Mouse (Mus musculus) splenic B cell, adult 2 months (primary cell): Measurements from ENCODE around the gene Nkx2-4.

ENCODE experiments used
- DNase-seq: peaks from one replicate; pipeline ENCODE4 v3.0.0-alpha.2; 2011; ENCODE audit warnings: low read depth, low spot score
- H3K27me3 ChIP-seq: 2 replicates; pipeline ENCODE4 v1.6.1; 2012; ENCODE audit warnings: mild to moderate bottlenecking, low read length, moderate library complexity, mixed read lengths; ENCODE audit not compliant: control insufficient read depth, poor library complexity, insufficient read depth, severe bottlenecking
- H3K36me3 ChIP-seq: 2 replicates; pipeline ENCODE4 v1.6.1; 2012; ENCODE audit warnings: mild to moderate bottlenecking, low read length, moderate library complexity, mixed read lengths; ENCODE audit not compliant: control insufficient read depth, poor library complexity, insufficient read depth, severe bottlenecking

The Nkx2-4 gene

DNA sequence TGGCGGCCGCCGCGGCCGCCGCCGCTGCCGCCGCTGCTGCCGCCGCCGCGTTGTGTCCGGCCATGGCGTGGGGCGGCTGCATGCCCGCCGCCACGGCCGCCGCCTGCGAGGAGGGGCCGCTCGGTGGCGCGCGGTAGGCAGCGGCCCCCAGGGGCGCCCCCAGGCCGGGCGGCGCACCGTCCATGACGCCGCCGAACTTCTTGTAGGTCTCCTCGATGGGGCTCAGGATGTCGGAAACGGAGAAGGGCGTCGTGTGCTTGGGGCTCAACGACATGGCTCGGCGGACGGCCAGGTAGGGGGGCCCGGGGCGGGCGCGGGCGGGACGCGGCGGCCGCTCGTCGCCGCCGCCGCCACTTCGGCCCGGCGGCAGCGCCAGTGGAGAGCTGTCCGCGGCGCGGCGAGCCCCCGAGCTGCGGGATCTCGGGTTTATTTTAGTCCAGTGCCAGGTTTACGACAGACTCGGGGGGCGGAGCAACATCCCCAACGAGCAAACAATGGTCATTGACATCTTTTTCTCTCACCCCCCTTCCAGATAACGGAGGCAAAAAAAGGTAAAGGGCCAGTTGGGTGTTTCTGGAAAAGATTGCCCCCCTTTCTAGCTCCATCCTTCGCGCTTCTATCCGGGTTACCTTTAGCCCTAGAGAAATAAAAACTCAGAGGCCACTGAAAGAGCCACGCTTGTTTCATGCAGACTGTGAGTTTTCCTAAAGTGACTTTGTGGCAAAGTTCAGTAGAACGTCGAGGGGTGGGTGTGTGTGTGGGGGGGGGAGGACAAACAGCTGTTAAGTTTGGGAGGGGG, at the start of gene Nkx2-4:
Gene Nkx2-4, minus strand, starts transcription at position 374 of the 799 bp plus-strand sequence.
- Histone ChIP-seq H3K27me3 (peaks cover 4% of the 10 kb centered on the region), H3K36me3 (no peaks in the 10 kb centered on the region)
- peak; percentile 37 for DNase-seq

DNA sequence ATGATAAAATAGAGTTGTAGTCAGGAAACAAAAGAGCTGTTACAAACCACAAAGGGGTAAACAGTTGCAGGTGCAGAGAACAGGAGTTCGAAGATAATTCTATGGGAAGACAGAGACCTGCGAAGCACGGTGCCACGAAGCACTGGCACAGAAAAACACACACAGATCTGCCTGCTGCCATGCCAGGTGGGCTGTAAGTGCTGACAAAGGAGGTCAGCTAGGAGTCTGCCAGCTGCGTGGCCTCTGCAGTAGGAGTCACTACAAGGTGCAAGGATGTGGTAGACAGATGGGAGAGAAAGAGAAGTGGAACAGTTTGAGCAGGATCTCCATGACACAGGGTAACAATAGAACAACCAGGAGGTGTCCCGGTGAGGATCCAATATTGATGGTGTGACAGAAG, 42.1 kb upstream of the Nkx2-4 start:
- Histone ChIP-seq H3K27me3 (no peaks in the 10 kb centered on the region), H3K36me3 (no peaks in the 10 kb centered on the region)
- no peak for DNase-seq

DNA sequence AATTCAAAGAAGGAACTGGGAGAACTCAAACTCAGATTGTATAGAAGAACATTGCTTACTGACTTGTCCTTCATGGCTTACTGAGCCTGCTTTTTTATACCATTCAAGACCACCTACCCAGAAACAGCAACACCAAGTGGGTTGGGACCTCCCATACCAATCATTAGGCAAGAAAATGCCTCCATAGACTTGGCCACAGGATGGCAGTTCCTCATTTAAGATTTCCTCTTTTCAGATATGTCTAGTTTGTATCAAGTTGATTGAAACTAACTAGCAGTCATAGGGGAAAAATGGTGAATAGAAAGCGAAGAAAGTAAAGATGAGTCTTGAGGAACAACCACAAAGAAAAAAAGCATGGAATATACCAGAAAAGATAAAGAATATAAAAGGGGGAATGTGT, 34.5 kb upstream of the Nkx2-4 start:
- Histone ChIP-seq H3K27me3 (no peaks in the 10 kb centered on the region), H3K36me3 (no peaks in the 10 kb centered on the region)
- no peak for DNase-seq

DNA sequence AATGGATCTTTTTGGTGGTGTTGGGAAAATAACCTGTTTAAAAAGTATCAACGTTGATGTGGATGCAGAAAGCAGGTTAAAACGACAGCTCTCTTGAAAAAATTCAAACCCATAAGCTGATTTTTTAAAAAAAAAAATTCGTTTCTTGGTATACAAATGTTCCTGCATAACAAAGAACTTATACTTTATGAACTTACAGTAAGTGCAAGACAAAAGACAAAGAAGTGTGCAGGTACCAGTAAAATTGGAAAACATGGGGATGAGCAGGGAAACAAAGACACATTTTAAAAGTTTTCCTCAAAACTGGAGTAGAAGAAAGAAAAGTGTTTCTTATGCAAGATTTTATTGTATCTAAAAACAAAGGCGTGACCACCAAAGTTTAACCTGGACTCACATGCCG, 1.2 kb upstream of the Nkx2-4 start:
- no peak for DNase-seq
- Histone ChIP-seq H3K27me3 (peaks cover 2% of the 10 kb centered on the region), H3K36me3 (no peaks in the 10 kb centered on the region)

DNA sequence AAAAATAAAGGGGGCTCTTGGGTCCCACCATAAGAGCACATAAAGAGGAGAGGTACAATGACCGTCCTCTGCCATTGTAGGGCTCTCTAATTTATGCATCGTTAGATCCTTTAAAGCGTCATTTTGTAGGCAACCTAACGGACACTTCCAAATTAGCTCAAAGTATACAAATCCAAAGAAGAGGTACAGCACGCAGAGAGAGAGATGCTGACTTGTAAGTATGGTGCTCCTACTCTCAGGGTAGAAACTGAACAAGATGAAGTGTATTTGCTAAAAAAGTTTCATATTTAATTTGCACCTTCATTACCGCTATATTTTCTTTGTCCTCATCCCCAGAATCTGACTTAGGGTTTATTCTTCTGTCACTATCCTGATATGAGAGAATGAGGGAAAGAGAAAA, 692 bp upstream of the Nkx2-4 start:
- peak; percentile 18 for DNase-seq
- no peaks in the 10 kb centered on the region for H3K36me3 ChIP-seq
- H3K27me3 ChIP-seq, result peaks cover 4% of the 10 kb centered on the region

DNA sequence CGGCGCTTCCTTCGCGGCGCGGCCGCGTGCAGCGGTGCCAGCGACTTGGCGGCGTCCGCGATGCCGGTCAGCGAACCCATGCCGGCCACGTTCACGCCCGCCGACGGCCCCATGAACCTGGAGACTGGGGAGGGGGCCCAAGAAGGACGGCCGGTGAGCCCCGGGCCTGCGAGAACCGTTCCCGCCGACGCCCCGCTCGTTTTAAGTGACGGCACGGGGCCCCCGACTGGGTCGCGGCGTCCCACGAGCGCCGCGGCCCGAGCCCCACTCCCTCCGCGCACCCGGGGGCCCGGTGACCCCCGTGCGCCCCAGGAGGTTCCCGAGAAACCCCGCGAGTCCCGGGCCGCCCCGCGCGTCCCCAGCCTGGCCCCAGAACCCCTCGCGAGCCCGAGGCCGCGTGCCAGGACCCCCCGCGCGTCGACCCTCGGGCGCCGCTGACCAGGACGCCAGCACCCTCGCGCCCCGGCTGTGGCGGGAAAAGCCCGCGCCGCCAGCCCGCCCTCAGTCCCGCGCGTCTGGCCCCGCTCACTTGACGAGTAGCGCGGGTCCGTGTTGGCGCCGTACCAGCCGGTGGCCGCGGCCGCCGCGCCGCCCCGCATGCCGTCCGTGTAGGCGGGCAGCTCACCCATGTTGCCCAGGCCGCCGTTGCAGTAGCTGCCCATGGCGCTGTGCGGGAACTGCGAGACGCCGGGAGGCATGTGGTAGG, 726 bp downstream of the Nkx2-4 start:
- H3K36me3 ChIP-seq, result no peaks in the 10 kb centered on the region
- DNase-seq, result peak; percentile 34
- H3K27me3 ChIP-seq, result peaks cover 4% of the 10 kb centered on the region

DNA sequence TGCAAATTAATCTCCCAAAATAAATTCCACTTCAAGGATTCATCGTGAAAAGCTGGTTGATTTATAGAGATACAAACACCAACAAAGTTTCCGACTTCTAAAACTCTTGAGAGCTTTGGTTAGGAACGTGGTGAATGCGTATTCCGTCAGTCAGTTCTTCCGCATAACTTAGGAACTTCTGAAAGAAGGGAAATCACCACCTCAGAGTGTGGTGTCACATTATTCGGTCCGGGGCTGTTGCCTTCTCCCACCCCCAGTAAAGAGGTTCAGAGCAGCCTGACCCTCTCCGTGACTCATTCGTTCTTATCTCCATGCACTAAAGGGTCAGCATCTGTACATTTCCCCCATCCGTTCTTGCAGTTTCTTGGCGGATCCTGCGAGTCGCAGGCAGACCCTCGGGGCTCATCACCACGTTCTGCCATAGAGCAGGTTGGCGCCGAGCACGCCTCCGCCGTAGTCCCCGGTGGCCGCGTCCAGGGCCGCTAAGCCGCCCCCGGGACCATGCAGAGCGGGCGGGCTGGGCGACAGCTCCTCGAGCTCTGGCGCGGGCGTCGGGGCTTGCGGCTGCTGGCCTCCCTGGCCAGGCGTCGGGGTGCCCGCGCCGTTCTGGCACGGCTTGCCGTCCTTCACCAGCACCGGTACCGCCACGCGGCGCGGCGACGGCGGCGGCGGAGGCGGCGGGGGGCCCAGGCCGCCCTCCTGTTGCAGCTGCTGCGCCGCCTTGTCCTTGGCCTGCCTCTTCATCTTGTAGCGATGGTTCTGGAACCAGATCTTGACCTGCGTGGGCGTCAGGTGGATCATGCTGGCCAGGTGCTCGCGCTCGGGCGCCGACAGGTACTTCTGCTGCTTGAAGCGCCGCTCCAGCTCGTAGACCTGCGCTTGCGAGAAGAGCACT, 1.5 kb downstream of the Nkx2-4 start:
- Histone ChIP-seq H3K36me3 (no peaks in the 10 kb centered on the region), H3K27me3 (peaks cover 4% of the 10 kb centered on the region)
- DNase-seq, result peak; percentile 56

DNA sequence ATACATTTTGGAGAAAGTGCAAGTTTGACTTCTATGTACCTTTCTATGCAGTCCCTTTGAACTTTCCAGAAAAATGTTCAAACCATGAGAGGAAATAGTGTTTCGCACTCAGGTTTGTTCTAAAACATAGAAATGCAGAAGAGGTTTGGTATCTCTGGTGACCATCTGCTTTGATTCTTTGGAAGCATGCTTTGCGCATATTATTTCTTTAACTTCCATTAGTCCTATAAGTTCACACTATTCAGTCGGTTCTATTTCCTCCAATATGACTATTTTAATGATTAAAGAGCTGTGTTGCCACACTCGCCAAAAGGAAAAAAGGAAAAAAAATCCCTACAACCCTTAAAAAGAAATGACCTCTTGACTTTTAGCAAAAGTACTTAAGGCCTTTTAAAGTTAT, 2.9 kb downstream of the Nkx2-4 start:
- H3K27me3 ChIP-seq, result peaks cover 4% of the 10 kb centered on the region
- H3K36me3 ChIP-seq, result no peaks in the 10 kb centered on the region; the same call in 1 of the 2 replicates
- DNase-seq, result no peak

DNA sequence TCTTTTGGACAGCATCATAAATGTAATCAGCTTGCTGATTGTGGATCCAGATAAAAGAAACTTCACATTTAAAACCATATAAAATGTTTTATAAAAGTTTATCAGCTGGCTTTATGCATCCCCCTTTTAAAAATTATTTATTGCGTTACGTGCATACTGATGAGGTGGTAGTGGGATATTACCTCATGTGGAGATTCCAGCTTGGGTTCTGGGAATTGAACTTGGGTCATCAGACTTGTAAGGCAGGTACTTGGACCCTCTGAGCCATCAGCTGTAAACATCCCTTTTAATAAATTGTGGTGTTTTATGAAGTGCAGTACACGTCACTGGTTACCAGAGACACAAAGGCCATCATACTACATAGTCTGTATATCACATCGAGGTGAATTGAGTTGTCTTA, 10.8 kb downstream of the Nkx2-4 start:
- Histone ChIP-seq H3K27me3 (no peaks in the 10 kb centered on the region), H3K36me3 (peaks cover 16% of the 10 kb centered on the region; the same call in 1 of the 2 replicates)
- DNase-seq, result no peak

DNA sequence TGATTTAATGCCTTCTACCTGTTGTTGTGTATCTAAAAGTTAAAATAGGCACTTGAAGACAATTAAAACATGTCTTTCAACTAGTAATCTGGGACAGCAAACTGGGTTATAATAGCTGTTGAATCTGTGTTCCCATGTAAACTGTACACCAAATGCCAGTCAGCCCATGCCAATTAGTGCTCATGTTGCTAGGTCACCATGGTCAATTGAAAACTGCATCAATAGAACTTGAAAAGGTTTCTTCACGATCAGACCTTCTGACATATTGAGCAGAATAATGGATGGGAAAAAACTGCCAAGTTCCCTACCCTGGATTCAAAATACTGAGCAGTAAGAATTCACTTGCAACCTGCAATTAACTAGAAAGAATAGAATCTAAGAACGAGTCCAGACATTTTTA, 11.3 kb downstream of the Nkx2-4 start:
- Histone ChIP-seq H3K36me3 (peaks cover 16% of the 10 kb centered on the region; the same call in 1 of the 2 replicates), H3K27me3 (no peaks in the 10 kb centered on the region)
- no peak for DNase-seq

DNA sequence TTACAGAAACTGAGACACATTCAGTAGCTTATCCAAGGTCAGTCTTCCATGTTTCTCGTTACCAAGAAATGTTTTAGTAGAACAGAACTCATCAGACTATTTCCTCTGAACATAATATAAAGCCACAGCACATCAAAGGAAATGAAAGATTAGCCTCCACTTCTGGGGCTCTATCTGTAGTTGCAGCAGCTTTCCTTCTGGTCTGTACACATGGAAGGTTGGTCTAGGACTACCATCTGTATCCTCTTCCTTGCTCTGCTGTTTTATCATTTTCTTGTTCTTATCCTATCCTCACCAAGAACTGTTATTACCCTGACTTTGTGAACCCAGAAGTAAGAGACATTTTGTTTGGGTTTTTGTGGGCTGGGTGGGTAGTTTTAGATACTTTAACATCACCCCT, 14.9 kb downstream of the Nkx2-4 start:
- no peaks in the 10 kb centered on the region for H3K27me3 ChIP-seq
- H3K36me3 ChIP-seq, result peaks cover 14% of the 10 kb centered on the region
- DNase-seq, result no peak

DNA sequence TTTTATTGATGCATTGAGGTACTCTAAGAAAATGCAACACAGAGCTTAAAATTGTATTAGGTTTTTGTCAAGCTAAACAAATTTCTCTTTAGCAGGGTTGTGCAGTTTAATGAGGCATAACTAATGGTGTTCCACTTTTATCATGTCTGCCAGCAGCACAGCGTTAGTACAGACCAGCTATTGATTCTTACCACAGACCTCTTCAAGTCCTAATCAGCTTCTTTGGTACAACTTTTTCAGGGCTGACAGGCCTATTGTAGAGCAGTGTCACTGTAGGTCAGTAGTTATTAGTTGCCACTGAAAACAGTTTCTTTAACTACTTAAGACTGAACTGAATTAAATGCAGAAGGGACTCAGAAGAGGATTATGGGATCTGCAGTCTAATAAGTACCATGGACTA, 16.2 kb downstream of the Nkx2-4 start:
- Histone ChIP-seq H3K27me3 (no peaks in the 10 kb centered on the region), H3K36me3 (peaks cover 14% of the 10 kb centered on the region)
- DNase-seq, result no peak

DNA sequence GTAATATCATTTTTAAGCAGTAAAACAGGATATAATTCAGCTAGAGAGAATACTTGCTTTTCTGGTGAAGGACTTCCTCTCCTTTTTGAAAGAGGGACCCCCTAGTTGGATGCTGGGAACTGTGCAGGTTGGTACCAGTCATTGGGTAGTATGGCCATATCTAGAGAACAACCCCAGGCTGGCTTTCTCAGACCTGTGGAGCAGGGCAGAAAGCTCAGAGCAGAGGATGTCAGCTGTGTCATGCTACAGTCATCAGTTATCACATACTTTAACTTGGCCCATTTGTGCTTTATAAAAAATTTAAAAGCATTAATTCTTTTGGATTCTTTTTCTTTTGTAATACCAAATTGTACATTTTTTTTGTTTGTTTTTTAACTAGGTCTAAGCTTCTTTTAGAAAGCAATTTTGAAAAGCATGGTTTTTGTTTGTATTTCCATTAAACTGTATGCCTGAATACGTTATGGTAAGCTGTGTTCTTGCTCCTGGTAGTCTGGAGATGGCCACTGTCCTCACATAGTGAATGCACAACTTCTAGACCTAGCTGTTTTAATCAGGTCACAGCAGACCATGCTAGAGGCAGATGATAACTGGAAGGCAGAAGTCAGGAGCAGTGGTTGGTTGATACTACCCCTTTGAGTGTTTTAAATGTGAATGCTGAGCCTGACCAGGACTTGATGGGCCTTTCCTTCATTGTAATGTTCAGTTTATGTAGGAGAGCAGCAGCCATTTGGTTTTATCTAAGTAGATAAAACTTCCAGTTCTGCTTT, 17.6 kb downstream of the Nkx2-4 start:
- H3K36me3 ChIP-seq, result peaks cover 14% of the 10 kb centered on the region
- no peaks in the 10 kb centered on the region for H3K27me3 ChIP-seq
- DNase-seq, result no peak

DNA sequence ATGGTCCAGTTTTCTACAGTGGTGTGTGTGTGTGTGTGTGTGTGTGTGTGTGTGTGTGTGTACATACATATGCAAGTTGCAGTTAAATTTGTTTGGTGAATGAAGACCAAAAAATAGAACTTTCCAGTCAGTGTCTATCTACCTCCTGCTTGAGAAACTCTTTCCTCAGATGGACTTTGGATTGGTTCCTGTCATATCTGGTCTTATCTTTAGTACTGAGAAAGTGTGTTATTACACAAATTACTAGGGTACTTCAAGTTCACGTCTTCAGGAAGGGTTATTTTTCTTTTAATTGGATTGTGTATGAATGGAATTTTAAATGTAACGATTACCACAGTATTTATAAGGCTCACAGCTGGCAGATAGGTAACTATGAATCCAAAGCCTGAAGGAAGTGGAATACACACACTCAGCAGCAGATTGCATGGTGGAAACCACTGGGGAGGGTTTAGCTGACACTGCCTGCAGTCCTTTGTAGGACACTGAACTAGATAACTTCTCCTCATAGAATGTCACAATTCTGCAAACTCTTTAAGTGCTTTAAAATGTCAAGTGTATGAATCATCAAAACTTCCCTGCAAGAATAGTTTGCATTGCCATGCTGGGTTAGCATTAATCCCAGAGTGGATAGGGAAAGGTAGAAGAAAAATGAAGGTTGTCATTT, 31.9 kb downstream of the Nkx2-4 start:
- no peak for DNase-seq
- Histone ChIP-seq H3K36me3 (peaks cover 24% of the 10 kb centered on the region), H3K27me3 (no peaks in the 10 kb centered on the region)
